Mouse (Mus musculus) liver, embryonic 11.5 days (tissue): ENCODE measurements at regions not wholly inside any gene's neighbourhood (a gene's known extent, or its start where the extent isn't known, plus 50 kb on each side); places are given as distances from the start of the nearest gene placed in this dataset.

Experiments used
- ATAC-seq: fragments of 200-750 bp; cut with Nextera tagmentation; replicated peaks from 2 replicates; pipeline ENCODE4 v1.8.0; 2017; ENCODE audit warnings: moderate number of reproducible peaks, mild to moderate bottlenecking, moderate TSS enrichment, moderate library complexity; ENCODE audit not compliant: low FRiP score
- DNase-seq: peaks from one replicate; pipeline ENCODE4 v3.0.0-alpha.2; 2017; ENCODE audit warnings: low spot score
- H3K27ac ChIP-seq: fragments of 300-500 bp; sonication (generic); 2 replicates; pipeline ENCODE4 v1.5.1; 2014; ENCODE audit warnings: mild to moderate bottlenecking, low read depth, low read length, control low read depth
- H3K27me3 ChIP-seq: fragments of 300-500 bp; sonication (generic); replicated peaks from 2 replicates; pipeline ENCODE4 v1.6.1; 2014; ENCODE audit warnings: low read length, mixed read lengths; ENCODE audit not compliant: control insufficient read depth, insufficient read depth
- H3K36me3 ChIP-seq: fragments of 300-500 bp; sonication (generic); 2 replicates; pipeline ENCODE4 v1.6.1; 2014; ENCODE audit warnings: mild to moderate bottlenecking, low read length, moderate library complexity, mixed read lengths; ENCODE audit not compliant: control insufficient read depth, insufficient read depth
- H3K4me1 ChIP-seq: fragments of 300-500 bp; sonication (generic); replicated peaks from 2 replicates; pipeline ENCODE4 v1.6.1; 2014; ENCODE audit warnings: low read length, mixed read lengths; ENCODE audit not compliant: control insufficient read depth, insufficient read depth
- H3K4me2 ChIP-seq: fragments of 300-500 bp; sonication (generic); 2 replicates; pipeline ENCODE4 v1.6.1; 2014; ENCODE audit warnings: mild to moderate bottlenecking, control low read depth, moderate library complexity
- H3K4me3 ChIP-seq: fragments of 300-500 bp; sonication (generic); 2 replicates; pipeline ENCODE4 v1.5.1; 2014; ENCODE audit warnings: low read depth, low read length, control low read depth
- H3K9ac ChIP-seq: fragments of 300-500 bp; sonication (generic); 2 replicates; pipeline ENCODE4 v1.6.1; 2014; ENCODE audit warnings: low read depth, low read length, control low read depth
- H3K9me3 ChIP-seq: fragments of 300-500 bp; sonication (generic); 2 replicates; pipeline ENCODE4 v1.6.1; 2016; ENCODE audit warnings: low read length, inconsistent platforms, mixed read lengths; ENCODE audit not compliant: control insufficient read depth
- WGBS: fragments of 180-500 bp; shearing (Covaris S2); extraction: QIAGEN DNeasy Blood & Tissue Kit; methylation state at CpG from one replicate; pipeline ENCODE4 v1.1.7; 2014; 5-methylcytosine and 5-hydroxymethylcytosine counted together

- Histone ChIP-seq H3K27ac (no peak overlapping the region), H3K4me2 (no peak overlapping the region), H3K36me3 (no peaks in the 10 kb centered on the region), H3K4me1 (no peaks in the 10 kb centered on the region), H3K4me3 (no peak overlapping the region), H3K27me3 (no peaks in the 10 kb centered on the region), H3K9ac (no peak overlapping the region), H3K9me3 (no peaks in the 10 kb centered on the region)
- DNase-seq, result no peak
- WGBS, result 96% methylated on average over 3 of the region's 3 CpGs
- ATAC-seq, result no peak
These were observed 79.8 kb upstream of the Pabpc6 start for GRCm38 (mm10) chr17:9749301-9749700.

- Histone ChIP-seq H3K27ac (no peak overlapping the region), H3K4me1 (no peaks in the 10 kb centered on the region), H3K4me2 (no peak overlapping the region), H3K9me3 (no peaks in the 10 kb centered on the region), H3K4me3 (no peak overlapping the region), H3K27me3 (no peaks in the 10 kb centered on the region), H3K36me3 (no peaks in the 10 kb centered on the region), H3K9ac (no peak overlapping the region)
- no peak for ATAC-seq
- DNase-seq, result no peak
- WGBS, result 75% methylated on average over 2 of the region's 2 CpGs
These were observed 78.4 kb upstream of the Pabpc6 start for GRCm38 (mm10) chr17:9747893-9748292.

- Histone ChIP-seq H3K27ac (no peak overlapping the region), H3K4me1 (no peaks in the 10 kb centered on the region), H3K4me3 (no peak overlapping the region), H3K27me3 (no peaks in the 10 kb centered on the region), H3K4me2 (no peak overlapping the region), H3K9ac (no peak overlapping the region), H3K9me3 (no peaks in the 10 kb centered on the region), H3K36me3 (no peaks in the 10 kb centered on the region)
- DNase-seq (no peak), ATAC-seq (no peak)
- 57% methylated on average over 5 of the region's 5 CpGs for WGBS
These were observed 73.8 kb upstream of the Pabpc6 start for GRCm38 (mm10) chr17:9743342-9743741.

- no peak for ATAC-seq
- H3K9ac ChIP-seq, result no peak overlapping the region
- H3K9me3 ChIP-seq, result no peaks in the 10 kb centered on the region
- no peaks in the 10 kb centered on the region for H3K27me3 ChIP-seq
- H3K4me1 ChIP-seq, result no peaks in the 10 kb centered on the region
- no peaks in the 10 kb centered on the region for H3K36me3 ChIP-seq
- DNase-seq, result no peak
- no peak overlapping the region for H3K27ac ChIP-seq
- 84% methylated on average over 5 of the region's 5 CpGs for WGBS
- H3K4me2 ChIP-seq, result no peak overlapping the region
- no peak overlapping the region for H3K4me3 ChIP-seq
These were observed 71.8 kb upstream of the Pabpc6 start for GRCm38 (mm10) chr17:9741321-9741720.

- Histone ChIP-seq H3K9ac (no peak overlapping the region), H3K36me3 (no peaks in the 10 kb centered on the region), H3K9me3 (no peaks in the 10 kb centered on the region), H3K4me1 (no peaks in the 10 kb centered on the region), H3K27ac (no peak overlapping the region), H3K4me3 (no peak overlapping the region), H3K4me2 (no peak overlapping the region), H3K27me3 (no peaks in the 10 kb centered on the region)
- DNase-seq, result no peak
- 48% methylated on average over 3 of the region's 3 CpGs for WGBS
- no peak for ATAC-seq
These were observed 59.5 kb upstream of the Pabpc6 start for GRCm38 (mm10) chr17:9729020-9729419.

- no peak overlapping the region for H3K27ac ChIP-seq
- no peak for ATAC-seq
- no peaks in the 10 kb centered on the region for H3K36me3 ChIP-seq
- no peak overlapping the region for H3K9ac ChIP-seq
- no peaks in the 10 kb centered on the region for H3K4me1 ChIP-seq
- H3K4me3 ChIP-seq, result no peak overlapping the region
- no peaks in the 10 kb centered on the region for H3K9me3 ChIP-seq
- no peak for DNase-seq
- 79% methylated on average over 10 of the region's 10 CpGs for WGBS
- H3K27me3 ChIP-seq, result no peaks in the 10 kb centered on the region
- H3K4me2 ChIP-seq, result no peak overlapping the region
These were observed 56.4 kb upstream of the Pabpc6 start for GRCm38 (mm10) chr17:9725704-9726469.

- WGBS, result 63% methylated on average over 4 of the region's 4 CpGs
- no peaks in the 10 kb centered on the region for H3K27me3 ChIP-seq
These were observed 54.0 kb upstream of the Pabpc6 start for GRCm38 (mm10) chr17:9723484-9723883.

GRCm38 (mm10) chr17:9722709-9723108 is 53.2 kb upstream of the Pabpc6 start:
- Histone ChIP-seq H3K4me3 (no peak overlapping the region), H3K4me2 (no peak overlapping the region), H3K4me1 (no peaks in the 10 kb centered on the region), H3K27ac (no peak overlapping the region), H3K9ac (no peak overlapping the region), H3K9me3 (no peaks in the 10 kb centered on the region), H3K27me3 (no peaks in the 10 kb centered on the region), H3K36me3 (no peaks in the 10 kb centered on the region)
- ATAC-seq (no peak), DNase-seq (no peak)
- WGBS, result 19% methylated on average over 4 of the region's 4 CpGs

More at GRCm38 (mm10) chr17:9723484-9723883, 54.0 kb upstream of the Pabpc6 start:
- ATAC-seq, result no peak
- Histone ChIP-seq H3K27ac (no peak overlapping the region), H3K9me3 (no peaks in the 10 kb centered on the region), H3K36me3 (no peaks in the 10 kb centered on the region), H3K4me2 (no peak overlapping the region), H3K4me3 (no peak overlapping the region), H3K4me1 (no peaks in the 10 kb centered on the region), H3K9ac (no peak overlapping the region)
- no peak for DNase-seq
